Mouse (Mus musculus) megakaryocyte, embryonic 14.5 days (primary cell): ENCODE results near the gene Pla2g7.

Experiments used
- FLI1 ChIP-seq: IDR thresholded peaks from 2 replicates; pipeline ENCODE4 v1.6.1; 2012; ENCODE audit warnings: low read length, inconsistent platforms, mixed read lengths
- GATA1 ChIP-seq: IDR thresholded peaks from 3 replicates; pipeline ENCODE4 v1.6.1; 2012; ENCODE audit warnings: mixed read lengths, low read length, inconsistent platforms, borderline replicate concordance

- TF ChIP-seq GATA1 (no peak), FLI1 (no peak)
Observed at GRCm38 (mm10) chr17:43567992-43568888, at the start of gene Pla2g7.
